Mouse (Mus musculus) limb, embryonic 12.5 days (tissue): ENCODE data around the gene Paqr4. TPM values are rescaled to one million over a fixed set of nuclear protein-coding genes. Genes with fewer than 3 reads are reported as not detected.

Experiments used
- ATAC-seq: fragments of 200-750 bp; cut with Nextera tagmentation; 2 replicates; pipeline ENCODE4 v1.8.0; 2017; ENCODE audit warnings: low read depth, moderate TSS enrichment; ENCODE audit not compliant: insufficient number of reproducible peaks, insufficient read depth, low FRiP score, low TSS enrichment
- H3K27ac ChIP-seq: fragments of 300-500 bp; sonication (generic); 2 replicates; pipeline ENCODE4 v1.5.1; 2016; ENCODE audit warnings: mild to moderate bottlenecking, moderate library complexity
- H3K27me3 ChIP-seq: fragments of 300-500 bp; sonication (generic); 2 replicates; pipeline ENCODE4 v1.6.1; 2016; ENCODE audit warnings: mild to moderate bottlenecking, moderate library complexity
- H3K36me3 ChIP-seq: fragments of 300-500 bp; sonication (generic); 2 replicates; pipeline ENCODE4 v1.6.1; 2016; ENCODE audit warnings: mild to moderate bottlenecking, moderate library complexity
- H3K4me1 ChIP-seq: fragments of 300-500 bp; sonication (generic); replicated peaks from 2 replicates; pipeline ENCODE4 v1.6.1; 2016
- H3K4me2 ChIP-seq: fragments of 300-500 bp; sonication (generic); 2 replicates; pipeline ENCODE4 v1.6.1; 2016; ENCODE audit warnings: mild to moderate bottlenecking, moderate library complexity
- H3K4me3 ChIP-seq: fragments of 300-500 bp; sonication (generic); replicated peaks from 2 replicates; pipeline ENCODE4 v1.5.1; 2016; ENCODE audit warnings: mild to moderate bottlenecking
- H3K9ac ChIP-seq: fragments of 300-500 bp; sonication (generic); replicated peaks from 2 replicates; pipeline ENCODE4 v1.6.1; 2016; ENCODE audit warnings: mild to moderate bottlenecking, moderate library complexity
- H3K9me3 ChIP-seq: fragments of 300-500 bp; sonication (generic); 2 replicates; pipeline ENCODE4 v1.6.1; 2016; ENCODE audit warnings: mild to moderate bottlenecking, moderate library complexity
- WGBS: fragments of 180-500 bp; shearing (Covaris S2); methylation state at CpG from one replicate; pipeline ENCODE4 v1.1.7; 2016; 5-methylcytosine and 5-hydroxymethylcytosine counted together
- polyA plus RNA-seq: library from polyadenylated mRNA; unstranded; fragments of >200 nt; fragmentation: Nextera tagmentation; extraction: Ambion mirVana; gene quantifications from 2 replicates; pipeline ENCODE4 v1.2.1, GENCODE M21; 2016

Gene Paqr4
- polyA plus RNA-seq, 1 experiment from 2014 or later = 11.6 TPM

DNA sequence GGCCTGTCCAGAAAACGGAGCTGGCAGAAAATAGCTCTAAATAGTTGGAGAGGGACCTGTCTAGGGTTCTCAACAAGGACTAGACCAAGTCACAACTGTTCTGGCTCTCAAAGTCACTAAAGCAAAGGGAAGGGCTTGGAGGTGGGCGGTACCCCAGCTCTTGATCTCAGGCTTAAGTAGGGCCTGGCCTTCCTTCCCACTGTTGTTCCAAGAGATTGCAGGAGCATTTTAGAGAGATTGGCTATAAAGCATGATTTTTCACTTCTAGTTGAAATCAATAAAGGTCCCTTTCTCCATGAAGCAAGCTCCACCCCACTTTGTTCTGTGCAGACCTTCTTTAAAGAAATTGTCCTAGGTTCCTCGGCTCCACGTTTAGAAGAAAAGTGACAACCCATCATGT lies 15.2 kb downstream of the Paqr4 start:
- ATAC-seq = no peak
- 59% methylated on average over 4 of the region's 4 CpGs for WGBS
- no peaks in the 10 kb centered on the region for H3K36me3 ChIP-seq

DNA sequence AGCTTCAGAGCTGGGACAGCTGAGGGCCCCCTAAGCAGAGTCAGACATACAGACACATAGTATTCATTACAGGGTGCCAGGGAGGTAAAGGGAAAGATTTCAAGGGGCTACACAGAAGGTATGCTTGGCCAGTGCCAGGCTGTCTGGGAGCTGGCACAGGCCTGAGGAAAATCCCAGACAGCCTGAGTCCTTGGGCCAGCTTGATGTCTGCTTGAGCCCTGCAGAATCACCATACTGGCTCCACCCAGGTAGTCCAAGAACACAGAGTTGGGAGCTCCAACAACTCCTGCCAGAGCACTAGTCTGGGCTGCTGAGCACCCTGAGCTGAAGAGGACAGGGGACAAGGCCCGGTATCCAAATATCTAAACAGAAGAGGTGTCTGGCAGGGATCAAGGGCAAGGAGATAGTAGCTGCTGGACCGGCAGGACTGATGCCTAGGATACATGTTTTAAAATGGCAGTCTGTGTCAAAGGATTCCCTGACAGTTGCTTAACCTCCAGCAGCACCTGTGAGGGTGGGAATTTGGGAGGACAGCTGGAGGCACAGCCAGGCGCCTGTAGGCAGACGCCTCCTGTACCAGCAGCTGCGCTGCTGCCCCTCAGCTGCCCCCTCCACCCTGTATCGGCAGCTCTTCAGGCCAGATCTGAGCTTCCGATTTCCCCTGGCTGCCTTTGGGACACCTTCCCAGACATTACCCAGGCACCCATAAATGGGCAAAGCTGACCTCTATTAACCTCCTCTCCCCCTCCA lies 18.1 kb downstream of the Paqr4 start, which contains the start of gene 1520401A03Rik:
Gene 1520401A03Rik, minus strand, starts transcription at position 408 of the 750 bp plus-strand sequence.
- H3K36me3 ChIP-seq = no peaks in the 10 kb centered on the region
- no peak within 1 kb of the TSS for H3K27ac ChIP-seq
- H3K4me2 ChIP-seq = no peak within 1 kb of the TSS
- H3K9me3 ChIP-seq = no peaks in the 10 kb centered on the region
- H3K4me3 ChIP-seq = no peak within 1 kb of the TSS
- 50% methylated on average over 7 of the region's 7 CpGs for WGBS
- ATAC-seq = no peak
- H3K27me3 ChIP-seq = peaks cover 7% of the 10 kb centered on the region
- no peak within 1 kb of the TSS for H3K9ac ChIP-seq
- H3K4me1 ChIP-seq = peaks cover 13% of the 10 kb centered on the region

More for the DNA sequence above, 15.2 kb downstream of the Paqr4 start:
- Histone ChIP-seq H3K4me2 (peak overlapping the region; percentile 81), H3K9me3 (no peaks in the 10 kb centered on the region), H3K4me3 (peak overlapping the region; percentile 88), H3K9ac (peak overlapping the region; percentile 73), H3K27ac (peak overlapping the region; percentile 71), H3K27me3 (peaks cover 5% of the 10 kb centered on the region; the same call in 1 of the 2 replicates), H3K4me1 (peaks cover 13% of the 10 kb centered on the region)

DNA sequence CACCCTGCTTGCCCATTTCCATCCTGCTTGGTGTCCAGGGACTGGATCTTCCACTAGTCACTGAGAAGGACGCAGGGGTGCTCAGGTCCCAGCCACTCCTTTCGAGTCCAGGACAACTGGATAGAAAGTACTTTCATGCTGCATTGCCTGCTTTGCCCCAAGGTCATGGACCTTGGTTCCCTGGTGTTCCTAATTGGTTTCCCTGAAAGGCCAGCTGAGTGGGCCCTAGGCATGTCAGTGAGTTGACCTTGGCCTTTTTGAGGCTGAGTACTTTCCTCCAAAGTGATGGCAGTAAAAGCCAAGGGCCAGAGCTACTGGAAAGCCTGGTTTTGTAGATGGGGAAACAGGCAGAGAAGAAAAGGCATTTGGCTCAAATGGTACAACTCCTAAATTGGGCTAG lies 18.8 kb downstream of the Paqr4 start:
- 87% methylated on average over 2 of the region's 2 CpGs for WGBS
- Histone ChIP-seq H3K9ac (no peak overlapping the region), H3K36me3 (no peaks in the 10 kb centered on the region), H3K4me1 (peaks cover 8% of the 10 kb centered on the region), H3K4me2 (no peak overlapping the region), H3K27ac (no peak overlapping the region), H3K4me3 (no peak overlapping the region), H3K9me3 (no peaks in the 10 kb centered on the region), H3K27me3 (peaks cover 9% of the 10 kb centered on the region)
- no peak for ATAC-seq

DNA sequence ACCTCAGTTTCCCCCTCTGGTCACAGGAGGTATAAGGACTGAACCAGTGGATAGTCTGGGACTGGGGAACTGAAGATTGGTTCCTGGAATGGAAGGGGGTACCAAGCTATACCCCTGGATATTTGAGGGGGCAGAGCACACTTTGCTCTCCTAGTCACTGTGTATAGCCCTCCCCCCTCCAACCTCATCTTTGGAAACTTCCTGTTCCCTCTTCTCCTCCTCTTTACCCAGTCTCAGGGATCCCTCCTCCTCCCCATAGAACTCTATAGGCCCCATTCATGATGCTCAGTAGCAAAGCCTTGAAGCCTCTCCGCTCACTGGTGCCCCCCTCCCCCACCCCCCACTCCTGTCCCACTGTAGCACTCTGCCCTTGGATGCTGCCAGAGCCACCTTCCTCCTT lies 21.2 kb downstream of the Paqr4 start:
- WGBS = 13% methylated on average over 1 of the region's 1 CpGs
- no peak for ATAC-seq
- Histone ChIP-seq H3K27ac (no peak overlapping the region), H3K9ac (no peak overlapping the region), H3K4me2 (no peak overlapping the region), H3K9me3 (no peaks in the 10 kb centered on the region), H3K27me3 (peaks cover 10% of the 10 kb centered on the region), H3K36me3 (no peaks in the 10 kb centered on the region), H3K4me1 (no peaks in the 10 kb centered on the region), H3K4me3 (no peak overlapping the region)

DNA sequence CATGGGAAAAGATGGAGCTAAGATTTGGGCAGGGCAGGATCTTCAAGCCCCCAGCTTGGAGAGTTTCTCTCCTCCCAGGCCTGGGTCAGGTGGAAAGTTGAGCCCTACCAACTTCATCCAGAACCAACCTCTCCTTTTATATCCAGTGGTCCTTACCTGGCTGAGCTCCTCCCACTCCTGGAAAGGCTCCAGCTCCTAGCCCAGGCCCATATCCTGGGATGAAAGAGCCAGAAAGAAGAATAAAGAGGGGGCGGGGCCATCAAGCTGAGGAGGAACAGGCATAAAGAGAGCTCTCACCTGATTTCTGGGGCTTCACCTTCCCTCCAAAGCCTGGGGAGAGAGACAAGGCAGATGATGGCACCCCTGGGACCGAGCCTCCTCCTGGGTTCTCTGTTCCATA lies 23.7 kb downstream of the Paqr4 start:
- H3K4me1 ChIP-seq = no peaks in the 10 kb centered on the region
- ATAC-seq = no peak
- H3K4me3 ChIP-seq = no peak overlapping the region
- H3K27ac ChIP-seq = no peak overlapping the region
- 72% methylated on average over 2 of the region's 2 CpGs for WGBS
- H3K9ac ChIP-seq = no peak overlapping the region
- no peak overlapping the region for H3K4me2 ChIP-seq
- peaks cover 10% of the 10 kb centered on the region for H3K27me3 ChIP-seq
- no peaks in the 10 kb centered on the region for H3K36me3 ChIP-seq
- no peaks in the 10 kb centered on the region for H3K9me3 ChIP-seq

DNA sequence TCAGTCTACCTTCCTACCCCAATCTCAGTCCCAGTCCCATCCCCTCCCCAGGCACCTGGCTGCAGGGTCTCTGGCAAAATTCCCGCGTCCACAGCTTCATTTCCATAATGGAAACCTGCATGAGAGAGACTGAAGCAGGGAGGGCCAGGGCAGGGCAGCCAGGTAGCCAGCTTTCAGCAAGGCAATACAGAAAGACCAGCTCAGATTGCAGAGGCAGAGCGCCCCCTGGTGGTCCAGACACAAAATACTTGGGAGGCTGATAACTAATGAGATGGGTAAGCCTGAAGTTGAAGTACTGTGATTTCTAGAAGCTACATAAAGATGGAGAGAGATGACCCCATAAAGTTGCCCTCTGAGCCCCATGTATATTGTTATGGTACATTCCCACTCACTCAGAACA lies 34.5 kb downstream of the Paqr4 start:
- Histone ChIP-seq H3K27me3 (peaks cover 15% of the 10 kb centered on the region), H3K4me1 (0 out of 2 replicates have a peak, but pooled peaks cover 5% of the 10 kb centered on the region), H3K9ac (no peak overlapping the region), H3K9me3 (no peaks in the 10 kb centered on the region), H3K27ac (no peak overlapping the region), H3K36me3 (no peaks in the 10 kb centered on the region), H3K4me2 (no peak overlapping the region), H3K4me3 (no peak overlapping the region)
- no peak for ATAC-seq
- WGBS = 0% methylated on average over 3 of the region's 3 CpGs

DNA sequence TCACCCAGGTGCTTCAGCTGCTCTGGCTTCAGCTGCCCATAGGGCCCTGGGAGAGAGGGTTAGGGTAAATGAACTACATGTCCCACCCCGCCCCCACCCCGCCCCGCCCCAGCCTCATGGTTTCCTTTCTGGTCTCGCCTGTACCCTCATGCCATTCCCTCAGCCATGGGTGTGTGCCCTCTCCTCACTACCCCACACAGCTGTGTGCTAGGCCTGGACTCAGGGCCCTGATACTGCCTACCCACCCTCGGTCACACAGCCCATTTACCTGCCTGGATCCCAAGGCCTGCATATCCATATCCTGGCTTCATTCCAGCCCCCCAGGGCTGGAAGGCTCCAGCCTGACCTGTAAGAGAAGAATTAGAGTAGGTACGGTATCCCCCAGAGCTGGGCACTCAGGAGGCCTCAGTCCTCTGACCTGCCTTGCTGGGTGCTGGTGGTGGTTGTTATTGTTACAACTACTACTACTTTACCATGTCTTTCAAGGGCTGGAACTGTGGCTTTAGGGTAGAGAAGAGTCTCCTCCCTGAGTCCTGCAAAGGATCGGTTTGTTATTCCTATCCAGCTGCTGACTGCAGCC lies 35.1 kb downstream of the Paqr4 start:
- no peaks in the 10 kb centered on the region for H3K9me3 ChIP-seq
- no peak for ATAC-seq
- no peaks in the 10 kb centered on the region for H3K36me3 ChIP-seq
- 69% methylated on average over 7 of the region's 7 CpGs for WGBS
- no peak overlapping the region for H3K27ac ChIP-seq
- H3K4me2 ChIP-seq = no peak overlapping the region
- H3K9ac ChIP-seq = no peak overlapping the region
- H3K4me3 ChIP-seq = no peak overlapping the region
- peaks cover 21% of the 10 kb centered on the region for H3K27me3 ChIP-seq
- 0 out of 2 replicates have a peak, but pooled peaks cover 5% of the 10 kb centered on the region for H3K4me1 ChIP-seq

DNA sequence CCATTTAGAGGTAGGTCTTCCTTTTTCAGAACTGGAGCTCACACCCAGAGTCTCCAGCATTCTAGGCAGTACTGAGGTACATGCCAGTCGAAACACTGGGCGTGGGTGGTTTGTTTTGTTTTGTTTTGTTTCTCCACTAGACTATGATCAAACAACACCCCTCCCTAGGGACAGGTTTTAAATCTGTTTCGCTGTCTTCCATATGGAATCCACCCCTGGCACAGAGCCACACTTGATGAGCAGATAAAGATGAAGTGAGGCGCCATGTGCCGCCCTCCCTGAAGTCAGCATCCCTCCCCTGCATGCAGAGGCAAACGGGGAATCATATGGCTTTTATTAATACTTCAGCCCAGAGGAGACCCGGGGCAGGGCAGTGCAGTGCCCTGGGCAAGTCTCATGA lies 35.9 kb downstream of the Paqr4 start:
- Histone ChIP-seq H3K9ac (no peak overlapping the region; the same call in 1 of the 2 replicates), H3K4me2 (no peak overlapping the region), H3K4me1 (peaks cover 8% of the 10 kb centered on the region; the same call in 1 of the 2 replicates), H3K27me3 (peaks cover 30% of the 10 kb centered on the region), H3K9me3 (no peaks in the 10 kb centered on the region), H3K36me3 (no peaks in the 10 kb centered on the region), H3K27ac (no peak overlapping the region), H3K4me3 (no peak overlapping the region)
- 44% methylated on average over 7 of the region's 7 CpGs for WGBS
- no peak for ATAC-seq

DNA sequence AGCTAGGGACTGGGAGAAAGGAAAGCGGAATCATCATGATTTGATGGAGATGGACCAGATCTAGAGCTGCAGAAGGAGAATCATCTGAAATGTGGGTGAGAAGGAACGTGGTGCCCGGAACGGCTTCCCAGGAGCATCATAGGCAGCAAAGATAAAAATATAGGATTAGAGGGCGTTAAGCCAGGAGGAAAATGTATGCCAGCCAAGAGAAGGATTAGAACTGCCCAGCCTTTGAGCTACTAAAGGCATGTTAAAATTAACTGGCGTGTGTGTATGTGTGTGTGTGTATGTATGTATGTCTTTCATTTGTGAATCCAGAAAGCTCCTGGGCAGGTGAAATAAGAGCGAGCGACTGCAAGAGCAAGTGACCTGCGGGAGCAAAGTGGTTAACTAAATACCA lies 37.4 kb downstream of the Paqr4 start:
- Histone ChIP-seq H3K27me3 (peaks cover 44% of the 10 kb centered on the region), H3K4me3 (no peak overlapping the region)
- WGBS = 83% methylated on average over 9 of the region's 9 CpGs

DNA sequence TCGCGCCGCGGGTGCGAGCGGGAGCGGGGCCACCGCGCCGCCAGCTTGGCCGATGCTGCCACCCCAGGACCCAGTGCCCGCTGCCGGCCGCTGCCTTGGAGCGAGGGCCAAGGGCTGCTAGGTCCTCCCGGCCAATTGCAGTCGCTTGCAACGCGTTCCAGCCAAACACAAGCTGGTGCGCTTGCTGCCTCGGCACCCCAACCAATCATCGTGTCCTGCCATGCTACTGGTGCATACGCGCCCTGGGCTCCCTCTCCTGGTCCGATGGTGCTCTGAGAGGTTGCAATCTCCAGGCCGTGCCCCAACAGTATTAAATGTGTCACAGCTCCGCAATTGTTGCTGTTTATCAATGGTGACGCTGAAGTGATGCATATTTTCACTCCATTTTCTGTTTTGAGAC lies 40.6 kb downstream of the Paqr4 start:
- WGBS = 0% methylated on average over 17 of the region's 28 CpGs
- ATAC-seq = peak; percentile 81
- H3K27ac ChIP-seq = no peak overlapping the region

More for the DNA sequence above, 37.4 kb downstream of the Paqr4 start:
- no peaks in the 10 kb centered on the region for H3K36me3 ChIP-seq
- H3K9me3 ChIP-seq = no peaks in the 10 kb centered on the region
- no peak overlapping the region for H3K4me2 ChIP-seq
- no peak overlapping the region for H3K9ac ChIP-seq
- H3K4me1 ChIP-seq = peaks cover 16% of the 10 kb centered on the region
- no peak overlapping the region for H3K27ac ChIP-seq
- ATAC-seq = no peak

DNA sequence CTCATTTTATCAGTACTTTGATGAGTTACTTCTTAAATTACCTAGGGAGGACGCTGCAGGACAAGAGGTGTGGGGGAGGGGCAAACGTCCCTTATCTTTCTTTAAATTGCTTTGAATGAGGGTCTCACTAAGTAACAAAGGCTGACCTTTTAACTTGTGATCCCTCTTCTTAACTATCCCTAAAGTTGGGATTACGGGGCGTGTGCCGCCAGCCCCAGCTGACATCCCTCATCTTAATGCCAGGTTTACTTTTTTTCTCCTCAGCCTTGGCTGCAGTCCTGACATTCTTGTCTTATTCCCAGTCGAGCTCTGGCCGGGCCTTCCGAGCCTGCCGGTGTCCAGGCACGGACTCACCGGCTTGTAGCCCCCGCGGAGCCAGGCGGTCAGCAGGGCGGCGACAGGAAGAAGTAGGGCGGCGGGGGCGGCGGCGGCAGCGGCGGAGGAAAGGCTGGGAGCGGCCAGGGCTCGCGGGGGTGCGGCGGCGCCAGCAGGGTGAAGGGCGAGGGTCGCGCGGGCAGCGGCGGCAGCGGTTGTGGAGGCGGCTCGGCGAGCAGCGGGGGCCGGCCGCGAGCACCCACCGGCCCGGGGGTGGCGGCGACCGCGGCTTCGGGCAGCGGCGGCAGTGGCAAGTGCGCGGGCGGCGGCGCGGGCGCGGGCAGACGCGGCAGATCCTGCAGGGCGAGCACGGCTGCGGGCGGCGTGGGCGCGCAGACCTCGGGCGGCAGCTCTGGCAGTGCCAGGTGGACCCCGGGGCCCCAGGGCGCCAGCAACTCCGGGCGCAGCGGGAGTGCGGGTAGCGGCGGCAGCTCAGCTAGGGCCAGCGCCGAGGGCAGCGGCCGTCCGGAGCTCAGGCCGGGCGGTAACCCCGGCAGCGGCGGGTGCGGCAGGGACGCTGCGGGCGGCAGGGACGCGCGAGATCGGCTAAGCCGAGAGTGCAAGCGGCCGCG lies 41.3 kb downstream of the Paqr4 start:
- under 1% methylated on average over 97 of the region's 101 CpGs for WGBS
- Histone ChIP-seq H3K27me3 (peaks cover 43% of the 10 kb centered on the region), H3K36me3 (no peaks in the 10 kb centered on the region), H3K27ac (no peak overlapping the region), H3K4me3 (peak overlapping the region; percentile 63), H3K4me2 (peak overlapping the region; percentile 100), H3K9me3 (no peaks in the 10 kb centered on the region), H3K9ac (peak overlapping the region; percentile 58), H3K4me1 (peaks cover 27% of the 10 kb centered on the region)
- ATAC-seq = 0 out of 2 replicates have a peak, but pooled peaks have one; percentile 18

More for the DNA sequence above, 40.6 kb downstream of the Paqr4 start:
- H3K4me2 ChIP-seq = peak overlapping the region; percentile 100
- peaks cover 43% of the 10 kb centered on the region for H3K27me3 ChIP-seq
- H3K4me1 ChIP-seq = peaks cover 24% of the 10 kb centered on the region
- H3K4me3 ChIP-seq = peak overlapping the region; percentile 63
- no peaks in the 10 kb centered on the region for H3K9me3 ChIP-seq
- no peaks in the 10 kb centered on the region for H3K36me3 ChIP-seq
- peak overlapping the region; percentile 58 for H3K9ac ChIP-seq
